Mouse (Mus musculus): Measurements from ENCODE around the gene Hist2h2ab.
"Not testable (repeated sequence)": the region's sequence is repeated elsewhere in the genome, so short reads cannot be mapped to it uniquely, and the experiment has no call there.

Hist2h2ab gene

GRCm38 (mm10) chr3:96197129-96197749 is 22.4 kb upstream of the Hist2h2ab start:
- peak; percentile 92 to 97 for DNase-seq (ENCODE audit: inconsistent age in 2 of 2, low spot score in 1 of 2)

GRCm38 (mm10) chr3:96198181-96198580 is 21.5 kb upstream of the Hist2h2ab start:
- peak in 1 of 2 experiments; percentile 55 for DNase-seq (ENCODE audit: inconsistent age in 2 of 2, low spot score in 1 of 2)

GRCm38 (mm10) chr3:96198601-96199251 is 20.9 kb upstream of the Hist2h2ab start:
- DNase-seq (ENCODE audit: inconsistent age in 2 of 2, low spot score in 1 of 2): not testable (repeated sequence)

- no peak for DNase-seq (ENCODE audit: inconsistent age in 2 of 2, low spot score in 1 of 2)
These were observed 19.9 kb upstream of the Hist2h2ab start for GRCm38 (mm10) chr3:96199731-96200130.

GRCm38 (mm10) chr3:96207819-96208218 is 11.8 kb upstream of the Hist2h2ab start:
- DNase-seq (ENCODE audit: inconsistent age in 2 of 2, low spot score in 1 of 2): peak in 1 of 2 experiments; percentile 53

GRCm38 (mm10) chr3:96209242-96209641 is 10.4 kb upstream of the Hist2h2ab start:
- DNase-seq (ENCODE audit: inconsistent age in 2 of 2, low spot score in 1 of 2): peak; percentile 44 to 76

- peak in 1 of 2 experiments; percentile 85 for DNase-seq (ENCODE audit: inconsistent age in 2 of 2, low spot score in 1 of 2)
These were observed 449 bp upstream of the Hist2h2ab start for GRCm38 (mm10) chr3:96219191-96219641.

- not testable (repeated sequence) for DNase-seq (ENCODE audit: inconsistent age in 2 of 2, low spot score in 1 of 2)
These were observed 583 bp downstream of the Hist2h2ab start for GRCm38 (mm10) chr3:96220131-96220764.

GRCm38 (mm10) chr3:96220765-96221639 is 1.3 kb downstream of the Hist2h2ab start, which contains the start of the genes Hist2h2ac and Hist2h2be:
Gene Hist2h2ac, minus strand, starts transcription at chr3:96220880.
Gene Hist2h2be, plus strand, starts transcription at chr3:96221119.
- peak; percentile 93 to 99 for DNase-seq (ENCODE audit: inconsistent age in 2 of 2, low spot score in 1 of 2)

- DNase-seq (ENCODE audit: inconsistent age in 2 of 2, low spot score in 1 of 2): peak in 1 of 2 experiments; percentile 53
These were observed 2.0 kb downstream of the Hist2h2ab start for GRCm38 (mm10) chr3:96221640-96222038.

GRCm38 (mm10) chr3:96222774-96223173 is 3.1 kb downstream of the Hist2h2ab start:
- DNase-seq (ENCODE audit: inconsistent age in 2 of 2, low spot score in 1 of 2): peak in 1 of 2 experiments; percentile 57

- no peak for DNase-seq (ENCODE audit: inconsistent age in 2 of 2, low spot score in 1 of 2)
These were observed 5.8 kb downstream of the Hist2h2ab start for GRCm38 (mm10) chr3:96225421-96225820.

- peak; percentile 61 to 81 for DNase-seq (ENCODE audit: inconsistent age in 2 of 2, low spot score in 1 of 2)
These were observed 7.3 kb downstream of the Hist2h2ab start for GRCm38 (mm10) chr3:96226695-96227648.

- DNase-seq (ENCODE audit: inconsistent age in 2 of 2, low spot score in 1 of 2): peak; percentile 51 to 80
These were observed 9.2 kb downstream of the Hist2h2ab start for GRCm38 (mm10) chr3:96228828-96229227.

- DNase-seq (ENCODE audit: inconsistent age in 2 of 2, low spot score in 1 of 2): peak in 1 of 2 experiments; percentile 34
These were observed 10.7 kb downstream of the Hist2h2ab start for GRCm38 (mm10) chr3:96230404-96230803.

- DNase-seq (ENCODE audit: inconsistent age in 2 of 2, low spot score in 1 of 2): peak; percentile 62 to 87
These were observed 11.5 kb downstream of the Hist2h2ab start for GRCm38 (mm10) chr3:96230910-96231757.

- DNase-seq (ENCODE audit: inconsistent age in 2 of 2, low spot score in 1 of 2): no peak
These were observed 12.1 kb downstream of the Hist2h2ab start for GRCm38 (mm10) chr3:96231758-96232120.

- DNase-seq (ENCODE audit: inconsistent age in 2 of 2, low spot score in 1 of 2): no peak
These were observed 15.2 kb downstream of the Hist2h2ab start for GRCm38 (mm10) chr3:96234914-96235313.

- DNase-seq (ENCODE audit: inconsistent age in 2 of 2, low spot score in 1 of 2): no peak
These were observed 16.2 kb downstream of the Hist2h2ab start for GRCm38 (mm10) chr3:96235836-96236235.
